Mouse (Mus musculus) lung, postnatal 0 days (tissue): ENCODE data around the gene Clic1. TPM values are rescaled to one million over a fixed set of nuclear protein-coding genes. Genes with fewer than 3 reads are reported as not detected.
A peak's percentile ranks its signal among the peaks of the same experiment; 100 is the strongest.

Experiments used
- ATAC-seq: fragments of 200-750 bp; cut with Nextera tagmentation; 2 replicates; pipeline ENCODE4 v1.8.0; 2017; ENCODE audit warnings: moderate library complexity
- DNase-seq: peaks from one replicate; pipeline ENCODE4 v3.0.0-alpha.2; 2016; ENCODE audit warnings: low spot score
- H3K27ac ChIP-seq: fragments of 300-500 bp; sonication (generic); 2 replicates; pipeline ENCODE4 v1.5.1; 2014; ENCODE audit warnings: antibody characterized with exemption, mild to moderate bottlenecking, low read length, mixed read lengths
- H3K27me3 ChIP-seq: fragments of 300-500 bp; sonication (generic); replicated peaks from 2 replicates; pipeline ENCODE4 v1.6.1; 2014; ENCODE audit warnings: low read length, mixed read lengths; ENCODE audit not compliant: insufficient read depth
- H3K36me3 ChIP-seq: fragments of 300-500 bp; sonication (generic); 2 replicates; pipeline ENCODE4 v1.6.1; 2014; ENCODE audit warnings: low read length, mixed read lengths; ENCODE audit not compliant: insufficient read depth
- H3K4me1 ChIP-seq: fragments of 300-500 bp; sonication (generic); 2 replicates; pipeline ENCODE4 v1.6.1; 2014; ENCODE audit warnings: antibody characterized with exemption, low read depth, low read length, mixed read lengths; ENCODE audit not compliant: insufficient read depth
- H3K4me2 ChIP-seq: fragments of 300-500 bp; sonication (generic); replicated peaks from 2 replicates; pipeline ENCODE4 v1.6.1; 2014; ENCODE audit warnings: low read depth, mild to moderate bottlenecking, low read length, moderate library complexity, mixed read lengths
- H3K4me3 ChIP-seq: fragments of 300-500 bp; sonication (generic); 2 replicates; pipeline ENCODE4 v1.5.1; 2014; ENCODE audit warnings: low read depth, low read length
- H3K9ac ChIP-seq: fragments of 300-500 bp; sonication (generic); replicated peaks from 2 replicates; pipeline ENCODE4 v1.6.1; 2014; ENCODE audit warnings: low read depth, mild to moderate bottlenecking
- H3K9me3 ChIP-seq: fragments of 300-500 bp; sonication (generic); 2 replicates; pipeline ENCODE4 v1.6.1; 2016; ENCODE audit warnings: low read length, mixed read lengths
- CTCF ChIP-seq: IDR thresholded peaks from 2 replicates; pipeline ENCODE4 v1.5.1; 2016; ENCODE audit warnings: antibody characterized with exemption, mild to moderate bottlenecking
- EP300 ChIP-seq: IDR thresholded peaks from 2 replicates; pipeline ENCODE4 v1.6.1; 2016; ENCODE audit warnings: antibody characterized with exemption, mild to moderate bottlenecking, control low read depth
- WGBS: fragments of 180-500 bp; shearing (Covaris S2); extraction: QIAGEN DNeasy Blood & Tissue Kit; methylation state at CpG from one replicate; pipeline ENCODE4 v1.1.7; 2014; 5-methylcytosine and 5-hydroxymethylcytosine counted together
- polyA plus RNA-seq: library from polyadenylated mRNA; unstranded; fragments of >200 nt; fragmentation: Nextera tagmentation; extraction: Ambion mirVana; gene quantifications from 2 replicates; pipeline ENCODE4 v1.2.1, GENCODE M21; 2015

Clic1 gene
- polyA plus RNA-seq, 1 experiment from 2014 or later = 355 TPM

DNA sequence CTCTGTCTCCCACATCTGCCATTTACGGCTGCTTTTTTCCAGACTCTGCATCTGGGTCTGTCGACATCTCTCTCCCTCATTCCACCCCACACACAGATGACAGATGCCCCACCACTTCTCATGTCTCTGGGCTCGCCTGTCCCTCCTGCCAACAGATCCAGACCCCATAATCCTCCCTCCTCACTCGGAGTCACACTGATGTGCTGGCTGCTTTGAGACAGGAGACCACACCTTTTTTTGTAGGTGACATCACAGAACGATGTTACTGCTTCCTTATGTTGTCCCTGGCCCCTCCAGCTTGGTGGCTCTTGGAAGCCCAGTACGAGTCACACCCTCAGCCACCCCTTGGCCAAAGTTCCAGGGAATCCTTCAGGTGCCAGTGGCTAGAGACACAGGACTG lies 30.5 kb downstream of the Clic1 start:
- no peaks in the 10 kb centered on the region for H3K4me1 ChIP-seq
- ATAC-seq (no peak), DNase-seq (no peak)
- no peak overlapping the region for H3K27ac ChIP-seq
- H3K9ac ChIP-seq = no peak overlapping the region
- no peak overlapping the region for H3K4me2 ChIP-seq
- WGBS = 54% methylated on average over 6 of the region's 6 CpGs
- H3K4me3 ChIP-seq = no peak overlapping the region
- no peaks in the 10 kb centered on the region for H3K27me3 ChIP-seq
- no peak for TF ChIP-seq CTCF
- no peak for TF ChIP-seq EP300
- no peaks in the 10 kb centered on the region for H3K36me3 ChIP-seq
- H3K9me3 ChIP-seq = no peaks in the 10 kb centered on the region

DNA sequence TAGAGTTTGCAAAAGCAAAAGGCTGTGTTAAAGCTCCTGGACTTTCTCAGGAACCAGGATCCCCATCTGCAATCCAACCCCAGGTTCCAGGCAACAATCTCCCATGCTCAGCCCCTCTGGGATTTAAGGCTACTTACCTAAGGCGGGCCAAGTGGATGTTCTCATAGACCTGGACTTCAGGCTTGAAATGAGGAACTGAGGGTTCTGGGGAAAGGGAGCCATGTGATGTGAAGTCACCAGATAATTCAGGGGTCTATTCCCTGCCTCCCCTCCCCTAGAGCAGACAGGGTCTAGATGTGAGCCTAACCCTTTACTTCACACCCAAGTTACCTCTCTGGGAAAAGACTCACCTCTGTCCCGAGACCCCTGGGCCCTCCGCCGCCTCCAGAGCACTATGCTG lies 30.9 kb downstream of the Clic1 start:
- 85% methylated on average over 4 of the region's 4 CpGs for WGBS

DNA sequence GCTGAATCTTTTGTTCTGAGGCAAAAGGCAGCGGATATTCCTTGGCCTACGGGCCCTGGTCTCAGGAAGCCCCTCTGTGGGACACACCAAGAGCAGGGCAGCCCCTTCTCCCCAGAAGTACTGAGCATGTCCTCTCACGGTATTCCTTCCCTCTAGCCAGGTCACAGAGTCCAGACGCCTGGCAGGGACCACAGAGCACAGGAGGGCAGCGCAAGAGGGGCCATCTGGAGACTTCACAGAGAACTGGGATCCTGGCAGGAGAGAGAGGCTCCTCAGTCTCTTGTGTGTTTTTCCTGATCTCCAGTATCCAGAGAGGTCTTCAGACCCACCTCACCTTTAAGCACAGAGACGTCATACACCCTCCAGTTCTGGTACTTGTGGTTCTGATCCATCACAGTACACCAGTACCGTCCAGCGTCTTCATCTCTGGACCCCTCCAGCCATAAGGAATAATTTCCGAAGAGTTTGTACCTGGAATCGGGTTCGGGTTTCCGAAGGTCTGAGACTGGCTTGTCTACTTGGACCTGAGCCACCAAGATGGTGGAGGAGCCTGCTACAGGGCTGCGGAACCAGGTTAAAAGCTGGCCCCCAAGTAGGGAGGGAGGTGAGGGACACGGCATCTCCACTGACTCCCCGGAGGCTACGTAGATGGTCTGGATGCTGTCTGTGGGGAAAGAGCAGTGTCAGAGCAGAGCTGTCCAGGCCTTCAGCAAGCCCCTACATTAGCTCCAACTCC lies 33.2 kb downstream of the Clic1 start:
- DNase-seq = no peak
- Histone ChIP-seq H3K4me2 (no peak overlapping the region), H3K9me3 (no peaks in the 10 kb centered on the region), H3K36me3 (no peaks in the 10 kb centered on the region), H3K27ac (no peak overlapping the region), H3K27me3 (no peaks in the 10 kb centered on the region), H3K4me1 (no peaks in the 10 kb centered on the region), H3K9ac (no peak overlapping the region), H3K4me3 (no peak overlapping the region)
- ATAC-seq = no peak
- no peak for TF ChIP-seq CTCF
- no peak for TF ChIP-seq EP300
- WGBS = 81% methylated on average over 16 of the region's 16 CpGs

More for the DNA sequence above, 30.9 kb downstream of the Clic1 start:
- no peaks in the 10 kb centered on the region for H3K27me3 ChIP-seq
- DNase-seq (no peak), ATAC-seq (no peak)
- H3K27ac ChIP-seq = no peak overlapping the region
- no peaks in the 10 kb centered on the region for H3K36me3 ChIP-seq
- no peaks in the 10 kb centered on the region for H3K4me1 ChIP-seq
- H3K9me3 ChIP-seq = no peaks in the 10 kb centered on the region
- TF ChIP-seq CTCF (no peak), EP300 (no peak)
- no peak overlapping the region for H3K9ac ChIP-seq
- H3K4me2 ChIP-seq = no peak overlapping the region
- H3K4me3 ChIP-seq = no peak overlapping the region

DNA sequence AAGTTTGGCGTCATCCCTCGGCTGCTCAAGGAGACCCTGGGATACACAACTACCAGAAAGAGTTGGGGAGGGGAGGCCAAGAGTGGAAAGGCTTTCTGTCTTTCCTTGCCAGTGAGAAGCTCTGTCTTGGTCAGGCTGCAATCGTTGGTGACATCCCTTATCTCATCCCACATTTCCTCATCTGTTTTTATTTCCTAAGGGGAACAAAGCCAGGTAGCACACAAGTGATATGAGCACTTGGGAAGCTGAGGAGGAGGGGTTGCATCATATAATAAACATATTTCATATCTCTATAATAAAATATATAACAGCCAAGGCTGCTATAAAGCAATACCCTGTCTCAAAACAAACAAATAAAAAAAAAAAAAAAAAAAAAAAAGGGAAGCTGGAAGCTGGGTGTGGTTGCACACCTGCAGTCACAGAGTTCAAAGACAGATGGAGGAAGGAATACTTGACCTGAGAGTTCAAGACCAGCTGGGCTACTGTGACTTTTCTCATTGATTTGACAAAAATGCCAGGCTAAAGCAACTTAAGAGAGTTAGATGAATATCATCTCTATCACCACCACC lies 34.2 kb downstream of the Clic1 start:
- DNase-seq (no peak), ATAC-seq (no peak)
- H3K4me3 ChIP-seq = no peak overlapping the region
- no peak for TF ChIP-seq CTCF
- no peak overlapping the region for H3K9ac ChIP-seq
- H3K36me3 ChIP-seq = no peaks in the 10 kb centered on the region
- no peaks in the 10 kb centered on the region for H3K4me1 ChIP-seq
- no peak overlapping the region for H3K4me2 ChIP-seq
- H3K27ac ChIP-seq = no peak overlapping the region
- WGBS = 54% methylated on average over 3 of the region's 3 CpGs
- H3K27me3 ChIP-seq = no peaks in the 10 kb centered on the region
- H3K9me3 ChIP-seq = no peaks in the 10 kb centered on the region

DNA sequence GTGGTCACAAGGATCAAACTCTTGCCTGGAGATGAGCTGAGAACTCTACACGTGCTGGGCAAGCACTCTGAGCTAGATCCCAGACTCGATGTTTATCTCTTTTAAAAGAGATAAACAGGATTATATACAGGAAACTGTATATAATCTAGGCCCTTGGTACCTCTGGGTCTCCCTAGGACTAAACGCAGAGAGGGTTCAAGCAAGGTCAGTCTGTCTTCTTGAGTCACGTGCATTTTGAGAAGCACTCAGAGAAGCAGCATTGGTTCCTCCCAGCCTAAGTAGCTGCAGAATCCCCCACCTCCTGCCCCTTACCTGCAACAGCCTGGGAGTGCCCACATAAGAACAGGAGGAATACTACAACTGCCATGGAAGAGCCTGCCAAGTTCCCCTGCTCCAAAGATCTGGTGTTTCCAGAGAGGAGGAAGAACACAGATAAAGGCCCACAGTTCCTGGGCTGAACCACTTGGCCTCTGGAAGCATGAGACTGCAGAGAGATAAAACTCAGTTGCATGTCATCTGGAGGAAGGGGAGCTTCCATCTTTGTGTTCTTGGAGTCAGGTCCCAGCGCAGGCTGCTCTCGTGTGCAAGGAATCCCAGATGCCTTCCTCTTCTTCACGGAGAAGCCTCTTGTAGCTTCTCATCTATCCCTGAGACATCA lies 35.6 kb downstream of the Clic1 start, which contains the start of gene Ly6g6f:
Gene Ly6g6f, minus strand, starts transcription at position 403 of the 658 bp plus-strand sequence.
- Histone ChIP-seq H3K4me1 (no peaks in the 10 kb centered on the region), H3K27me3 (no peaks in the 10 kb centered on the region), H3K4me3 (no peak within 1 kb of the TSS), H3K9me3 (no peaks in the 10 kb centered on the region), H3K27ac (no peak within 1 kb of the TSS), H3K36me3 (no peaks in the 10 kb centered on the region), H3K9ac (no peak within 1 kb of the TSS), H3K4me2 (no peak within 1 kb of the TSS)
- no peak for ATAC-seq
- DNase-seq = no peak
- WGBS = 52% methylated on average over 7 of the region's 7 CpGs
- no peak for TF ChIP-seq CTCF
- no peak for TF ChIP-seq EP300

DNA sequence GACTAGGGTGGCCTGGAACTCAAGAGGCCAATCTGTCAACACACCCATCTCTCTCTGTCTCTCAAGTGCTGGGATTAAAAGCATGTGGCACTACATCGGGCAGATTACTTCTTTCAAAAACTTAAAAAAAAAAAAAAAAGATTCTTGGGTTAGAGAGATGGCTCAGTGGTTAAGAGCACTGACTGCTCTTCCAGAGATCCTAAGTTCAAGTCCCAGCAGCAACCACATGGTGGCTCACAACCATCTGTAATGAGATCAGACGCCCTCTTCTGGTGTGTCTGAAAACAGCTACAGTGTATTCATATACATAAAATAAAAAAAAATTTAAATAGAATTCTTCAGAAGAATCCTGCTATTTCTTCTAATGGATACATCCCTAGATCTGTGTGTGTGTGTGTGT lies 38.4 kb downstream of the Clic1 start:
- Histone ChIP-seq H3K4me3 (no peak overlapping the region), H3K36me3 (peaks cover 14% of the 10 kb centered on the region; the same call in 1 of the 2 replicates), H3K27me3 (no peaks in the 10 kb centered on the region), H3K27ac (no peak overlapping the region), H3K4me2 (no peak overlapping the region), H3K4me1 (no peaks in the 10 kb centered on the region), H3K9ac (no peak overlapping the region), H3K9me3 (no peaks in the 10 kb centered on the region)
- peak; percentile 58 for TF ChIP-seq CTCF
- TF ChIP-seq EP300 = no peak
- 21% methylated on average over 2 of the region's 2 CpGs for WGBS
- no peak for DNase-seq
- ATAC-seq = no peak
